Mouse (Mus musculus) heart, adult 2 months (tissue): ENCODE measurements at regions not wholly inside any gene's neighbourhood (a gene's known extent, or its start where the extent isn't known, plus 50 kb on each side); places are given as distances from the start of the nearest gene placed in this dataset.

Experiments
- DNase-seq, 2 experiments: peaks; one replicate each; pipeline ENCODE4 v3.0.0; 2021
- H3K27ac ChIP-seq: fragments of 200-600 bp; 2 replicates; pipeline ENCODE4 v1.8.1; 2022
- H3K27me3 ChIP-seq: fragments of 200-500 bp; 2 replicates; pipeline ENCODE4 v1.6.1; 2012; ENCODE audit warnings: mild to moderate bottlenecking, low read length, inconsistent platforms, mixed read lengths; ENCODE audit not compliant: control insufficient read depth, insufficient read depth
- H3K36me3 ChIP-seq: fragments of 200-500 bp; 2 replicates; pipeline ENCODE4 v1.6.1; 2012; ENCODE audit warnings: low read length, inconsistent platforms; ENCODE audit not compliant: control insufficient read depth, insufficient read depth
- H3K4me1 ChIP-seq: fragments of 200-500 bp; 2 replicates; pipeline ENCODE4 v1.6.1; 2011; ENCODE audit warnings: low read length; ENCODE audit not compliant: control insufficient read depth, insufficient read depth
- H3K4me3 ChIP-seq: fragments of 200-600 bp; 2 replicates; pipeline ENCODE4 v1.8.1; 2022
- H3K79me2 ChIP-seq: fragments of 200-500 bp; replicated peaks from 2 replicates; pipeline ENCODE4 v1.6.1; 2012; ENCODE audit warnings: mild to moderate bottlenecking, inconsistent platforms, low read length, moderate library complexity, mixed read lengths; ENCODE audit not compliant: control insufficient read depth, insufficient read depth
- H3K9ac ChIP-seq: fragments of 200-500 bp; 2 replicates; pipeline ENCODE4 v1.6.1; 2012; ENCODE audit warnings: low read depth, mild to moderate bottlenecking, control low read depth, inconsistent platforms, low read length, mixed read lengths
- CTCF ChIP-seq: fragments of 200-600 bp; IDR thresholded peaks from 2 replicates; pipeline ENCODE4 v1.8.1; 2022; ENCODE audit warnings: antibody characterized with exemption, mild to moderate bottlenecking, moderate library complexity
- EP300 ChIP-seq: fragments of 200-500 bp; IDR thresholded peaks from 2 replicates; pipeline ENCODE4 v1.6.1; 2011; ENCODE audit warnings: low read depth, low read length, control low read depth; ENCODE audit not compliant: insufficient read depth
- POLR2A ChIP-seq: fragments of 200-500 bp; IDR thresholded peaks from 2 replicates; pipeline ENCODE4 v1.6.1; 2011; ENCODE audit warnings: mild to moderate bottlenecking, low read depth, low read length, control low read depth; ENCODE audit not compliant: insufficient read depth
- WGBS: fragments of 180-500 bp; shearing (Covaris S2); methylation state at CpG from one replicate; pipeline ENCODE4 v1.1.7; 2018; 5-methylcytosine and 5-hydroxymethylcytosine counted together
- intact Hi-C: fragments of 180-260 bp; cut with DNase I; formaldehyde crosslinking; loops from one replicate; pipeline ENCODE4 v1.15.1; 2025

DNA sequence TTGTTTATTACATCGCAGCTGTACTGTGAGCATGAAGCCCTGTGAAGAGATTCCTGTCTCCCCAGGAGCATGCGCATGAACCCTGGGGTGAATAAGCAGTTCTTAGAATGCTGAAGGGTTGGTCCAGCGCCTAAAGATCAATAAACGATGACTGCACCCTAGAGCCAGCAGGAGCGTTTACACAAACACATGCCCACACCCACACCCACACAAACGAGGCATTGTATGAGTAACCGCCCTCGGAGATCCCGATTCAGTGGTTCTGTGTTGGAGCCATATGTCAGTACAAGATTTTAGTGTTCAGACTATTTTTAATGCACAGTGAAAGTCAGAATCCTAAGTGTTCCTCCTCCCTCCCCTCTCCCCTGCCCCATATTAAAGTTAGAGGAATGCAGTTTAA lies 57.3 kb downstream of the Edn1 start:
- no peaks in the 10 kb centered on the region for H3K79me2 ChIP-seq
- H3K27ac ChIP-seq: no peak overlapping the region
- H3K27me3 ChIP-seq: no peaks in the 10 kb centered on the region
- DNase-seq: no peak
- H3K9ac ChIP-seq: no peak overlapping the region
- no peaks in the 10 kb centered on the region for H3K36me3 ChIP-seq
- 85% methylated on average over 9 of the region's 9 CpGs for WGBS
- intact Hi-C loops: no loop called here
- TF ChIP-seq CTCF: no peak
- no peak for TF ChIP-seq EP300
- TF ChIP-seq POLR2A: no peak
- H3K4me3 ChIP-seq: no peak overlapping the region
- no peaks in the 10 kb centered on the region for H3K4me1 ChIP-seq

DNA sequence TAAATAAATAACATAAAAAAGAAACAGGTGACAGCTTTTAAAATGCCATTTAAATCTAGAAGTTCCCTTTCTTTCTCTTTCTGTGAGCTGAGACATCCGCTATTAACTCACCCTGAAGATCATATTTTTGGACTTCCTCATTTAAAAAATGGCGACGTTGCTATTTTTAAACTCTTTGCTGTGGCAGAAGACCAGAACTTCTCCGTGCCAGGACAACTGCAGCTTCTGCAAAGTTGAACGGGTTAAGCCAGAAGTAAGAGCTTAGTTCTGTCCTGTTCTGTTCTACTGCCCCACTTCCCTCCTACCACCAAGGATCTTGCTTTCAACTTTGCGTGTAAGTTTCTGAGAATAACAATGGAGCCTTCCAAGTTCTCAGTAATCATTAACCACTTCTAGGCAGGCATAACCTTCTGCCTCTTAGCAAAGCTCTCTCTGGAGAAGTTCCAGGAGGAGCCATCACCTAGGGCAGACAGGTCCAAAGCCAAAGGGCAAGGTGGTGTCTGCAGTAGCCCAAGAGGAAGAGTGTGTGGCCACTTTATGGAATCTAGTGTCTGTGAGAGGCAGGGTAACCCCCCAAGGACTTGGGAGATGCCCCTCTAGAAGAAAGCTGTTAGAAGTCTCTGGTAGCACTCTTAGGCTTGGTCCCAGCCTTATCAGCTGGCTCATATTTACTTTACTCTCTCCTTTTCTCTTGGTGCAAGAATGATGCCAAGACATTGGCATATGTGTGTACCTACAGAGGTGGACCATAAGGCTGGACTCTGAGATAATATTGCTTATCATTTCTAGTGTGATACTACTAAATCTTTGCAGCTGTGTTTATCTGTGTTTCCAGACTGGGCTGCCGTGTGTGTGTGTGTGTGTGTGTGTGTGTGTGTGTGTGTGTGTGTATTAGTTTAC lies 66.6 kb downstream of the Edn1 start:
- peak in 1 of 2 experiments; percentile 16 for DNase-seq
- no peak overlapping the region for H3K4me3 ChIP-seq
- no peaks in the 10 kb centered on the region; the same call in 1 of the 2 replicates for H3K4me1 ChIP-seq
- WGBS: 22% methylated on average over 7 of the region's 7 CpGs
- intact Hi-C loops: no loop called here
- no peak for TF ChIP-seq EP300
- no peak for TF ChIP-seq CTCF
- TF ChIP-seq POLR2A: no peak
- H3K36me3 ChIP-seq: no peaks in the 10 kb centered on the region
- no peak overlapping the region for H3K9ac ChIP-seq
- no peaks in the 10 kb centered on the region for H3K27me3 ChIP-seq
- no peak overlapping the region for H3K27ac ChIP-seq
- no peaks in the 10 kb centered on the region for H3K79me2 ChIP-seq

GRCm38 (mm10) chr13:42369826-42370225 lies 68.5 kb downstream of the Edn1 start:
- DNase-seq: no peak
- TF ChIP-seq EP300 (no peak), CTCF (no peak), POLR2A (no peak)
- intact Hi-C loops: no loop called here
- no peaks in the 10 kb centered on the region for H3K79me2 ChIP-seq
- H3K27ac ChIP-seq: no peak overlapping the region
- H3K9ac ChIP-seq: no peak overlapping the region
- no peaks in the 10 kb centered on the region; the same call in 1 of the 2 replicates for H3K4me1 ChIP-seq
- H3K27me3 ChIP-seq: no peaks in the 10 kb centered on the region
- 20% methylated on average over 1 of the region's 1 CpGs for whole genome bisulfite sequencing
- no peak overlapping the region for H3K4me3 ChIP-seq
- H3K36me3 ChIP-seq: no peaks in the 10 kb centered on the region

GRCm38 (mm10) chr13:42372201-42372600 lies 70.9 kb downstream of the Edn1 start:
- Histone ChIP-seq H3K9ac (no peak overlapping the region), H3K79me2 (no peaks in the 10 kb centered on the region), H3K27ac (no peak overlapping the region), H3K4me1 (no peaks in the 10 kb centered on the region; the same call in 1 of the 2 replicates), H3K27me3 (no peaks in the 10 kb centered on the region), H3K4me3 (no peak overlapping the region), H3K36me3 (no peaks in the 10 kb centered on the region)
- WGBS: 92% methylated on average over 4 of the region's 4 CpGs
- no peak for TF ChIP-seq EP300
- TF ChIP-seq POLR2A: no peak
- TF ChIP-seq CTCF: no peak
- intact Hi-C loops: no loop called here
- DNase-seq: no peak

DNA sequence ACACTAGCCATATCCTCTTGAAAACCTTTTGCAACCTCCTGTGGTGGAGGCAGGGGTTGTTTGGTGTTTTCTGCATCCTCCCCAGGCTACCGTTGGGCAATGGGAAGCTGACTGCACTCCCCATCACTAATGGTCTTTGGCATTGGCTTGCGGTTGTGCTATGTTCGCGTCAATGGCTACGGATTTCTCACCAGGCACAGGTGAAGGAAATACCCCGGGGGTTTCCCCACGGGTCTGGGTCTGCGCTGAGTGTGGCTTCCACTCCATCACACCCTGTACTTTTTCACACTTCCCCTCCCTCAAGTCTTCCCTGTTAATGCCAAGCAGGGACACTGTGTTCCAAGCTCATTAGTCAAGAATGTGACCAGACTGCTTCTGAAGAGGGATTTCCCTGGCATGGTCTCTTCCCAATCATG lies 72.9 kb downstream of the Edn1 start:
- Histone ChIP-seq H3K27me3 (no peaks in the 10 kb centered on the region), H3K9ac (no peak overlapping the region), H3K27ac (no peak overlapping the region), H3K4me3 (no peak overlapping the region), H3K79me2 (no peaks in the 10 kb centered on the region), H3K4me1 (no peaks in the 10 kb centered on the region), H3K36me3 (no peaks in the 10 kb centered on the region)
- intact Hi-C loops: no loop called here
- 79% methylated on average over 8 of the region's 8 CpGs for WGBS
- TF ChIP-seq EP300 (no peak), CTCF (no peak), POLR2A (no peak)
- no peak for DNase-seq

DNA sequence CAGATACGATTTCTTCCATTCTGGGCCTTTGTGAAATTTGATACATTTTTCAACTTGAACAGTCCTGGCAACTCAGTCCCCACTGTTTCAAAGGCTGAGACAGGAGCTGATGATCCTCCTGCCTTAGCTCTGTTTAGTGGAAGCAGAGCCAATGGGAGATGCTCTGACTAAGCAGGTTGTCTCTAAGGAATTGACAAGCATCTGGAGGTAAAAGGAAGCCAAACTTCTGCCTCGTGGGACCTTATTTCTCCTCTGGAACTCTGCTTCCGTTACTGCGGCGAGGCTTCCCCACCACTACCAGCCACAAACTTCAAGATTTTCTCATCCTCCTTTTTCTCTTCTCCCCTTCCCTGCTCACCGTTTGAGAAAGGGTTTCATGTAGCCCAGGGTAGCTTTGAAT lies 78.4 kb downstream of the Edn1 start:
- Histone ChIP-seq H3K27ac (no peak overlapping the region), H3K79me2 (no peaks in the 10 kb centered on the region), H3K9ac (no peak overlapping the region), H3K4me3 (no peak overlapping the region), H3K36me3 (no peaks in the 10 kb centered on the region), H3K4me1 (no peaks in the 10 kb centered on the region), H3K27me3 (no peaks in the 10 kb centered on the region)
- TF ChIP-seq EP300 (no peak), POLR2A (no peak)
- intact Hi-C loops: no loop called here
- no peak for DNase-seq
- 69% methylated on average over 6 of the region's 6 CpGs for WGBS
